Mouse (Mus musculus): ENCODE data around the gene Rbm3.

GRCm38 (mm10) chrX:8182871-8183540 is 37.3 kb upstream of the Rbm3 start:
- TF ChIP-seq CTCF (IDR thresholded peaks at IDR 0.05) = no peak
- TF ChIP-seq EP300 (IDR thresholded peaks at IDR 0.05) = no peak

Measured in lung, postnatal 0 days (tissue).